Mouse (Mus musculus): ENCODE data around the gene Wdr27.

- no peak for TF ChIP-seq GATA1 (IDR thresholded peaks at IDR 0.05; ENCODE audit: borderline replicate concordance, low read length)
- TF ChIP-seq CTCF (IDR thresholded peaks at IDR 0.05; ENCODE audit: low read depth, low read length): no peak
- TF ChIP-seq TAL1 (conservative IDR thresholded peaks at IDR 0.05; ENCODE audit: low read depth, low read length): no peak
- TF ChIP-seq GATA2 (IDR thresholded peaks at IDR 0.05; ENCODE audit: borderline replicate concordance, low read depth, low read length): no peak
- no peak for TF ChIP-seq POLR2AphosphoS5 (IDR thresholded peaks at IDR 0.05; ENCODE audit: insufficient replicate concordance, low read depth, low read length)
These were observed 15.2 kb downstream of the Wdr27 start for GRCm38 (mm10) chr17:14927644-14928218.
